Mouse (Mus musculus) neural tube, embryonic 14.5 days (tissue): ENCODE results near the gene Spsb4. TPM values are rescaled to one million over a fixed set of nuclear protein-coding genes. Genes with fewer than 3 reads are reported as not detected.

Experiments
- ATAC-seq: fragments of 200-750 bp; cut with Nextera tagmentation; 2 replicates; pipeline ENCODE4 v1.8.0; 2017; ENCODE audit warnings: low read depth, mild to moderate bottlenecking, moderate TSS enrichment, moderate library complexity
- H3K27ac ChIP-seq: fragments of 300-500 bp; sonication (generic); 2 replicates; pipeline ENCODE4 v1.5.1; 2014; ENCODE audit warnings: low read depth, mild to moderate bottlenecking, control low read depth, low read length, moderate library complexity, mixed read lengths
- H3K27me3 ChIP-seq: fragments of 300-500 bp; sonication (generic); 2 replicates; pipeline ENCODE4 v1.6.1; 2014; ENCODE audit warnings: low read length; ENCODE audit not compliant: control insufficient read depth, insufficient read depth
- H3K36me3 ChIP-seq: fragments of 300-500 bp; sonication (generic); 2 replicates; pipeline ENCODE4 v1.6.1; 2014; ENCODE audit warnings: low read length, mixed read lengths; ENCODE audit not compliant: control insufficient read depth, insufficient read depth
- H3K4me1 ChIP-seq: fragments of 300-500 bp; sonication (generic); 2 replicates; pipeline ENCODE4 v1.6.1; 2014; ENCODE audit warnings: low read length; ENCODE audit not compliant: control insufficient read depth, insufficient read depth
- H3K4me2 ChIP-seq: fragments of 300-500 bp; sonication (generic); 2 replicates; pipeline ENCODE4 v1.6.1; 2014; ENCODE audit warnings: mild to moderate bottlenecking, low read depth, low read length, control low read depth
- H3K4me3 ChIP-seq: fragments of 300-500 bp; sonication (generic); 2 replicates; pipeline ENCODE4 v1.5.1; 2014; ENCODE audit warnings: low read depth, low read length, control low read depth, mixed read lengths
- H3K9ac ChIP-seq: fragments of 300-500 bp; sonication (generic); replicated peaks from 2 replicates; pipeline ENCODE4 v1.6.1; 2014; ENCODE audit warnings: low read depth, mild to moderate bottlenecking, control low read depth, low read length, mixed read lengths
- H3K9me3 ChIP-seq: fragments of 300-500 bp; sonication (generic); 2 replicates; pipeline ENCODE4 v1.6.1; 2016; ENCODE audit warnings: low read length; ENCODE audit not compliant: control insufficient read depth
- WGBS: fragments of 180-500 bp; shearing (Covaris S2); extraction: QIAGEN DNeasy Blood & Tissue Kit; methylation state at CpG from one replicate; pipeline ENCODE4 v1.1.7; 2014; 5-methylcytosine and 5-hydroxymethylcytosine counted together
- polyA plus RNA-seq: library from polyadenylated mRNA; unstranded; fragments of >200 nt; fragmentation: Nextera tagmentation; extraction: Ambion mirVana; gene quantifications from 2 replicates; pipeline ENCODE4 v1.2.1, GENCODE M21; 2014

Gene Spsb4
- 22.9 and 29.7 TPM in 2 replicates for polyA plus RNA-seq

GRCm38 (mm10) chr9:97018677-97019147 is at the start of gene Spsb4:
Spsb4 (minus strand) TSS chr9:97018843.
- peaks cover 30% of the 10 kb centered on the region for H3K4me1 ChIP-seq
- ATAC-seq, result peak; percentile 88
- peak within 1 kb of the TSS; percentile 99 for H3K27ac ChIP-seq
- peak within 1 kb of the TSS; percentile 85 for H3K4me3 ChIP-seq
- no peaks in the 10 kb centered on the region for H3K36me3 ChIP-seq
- H3K9me3 ChIP-seq, result no peaks in the 10 kb centered on the region
- WGBS, result under 1% methylated on average over 38 of the region's 47 CpGs
- peak within 1 kb of the TSS; percentile 88 for H3K9ac ChIP-seq
- peak within 1 kb of the TSS; percentile 84 for H3K4me2 ChIP-seq
- H3K27me3 ChIP-seq, result no peaks in the 10 kb centered on the region

GRCm38 (mm10) chr9:97067761-97068160 is 49.1 kb upstream of the Spsb4 start:
- Histone ChIP-seq H3K9ac (no peak overlapping the region), H3K4me2 (no peak overlapping the region), H3K4me1 (no peaks in the 10 kb centered on the region), H3K4me3 (no peak overlapping the region), H3K27ac (no peak overlapping the region), H3K36me3 (no peaks in the 10 kb centered on the region), H3K27me3 (no peaks in the 10 kb centered on the region), H3K9me3 (no peaks in the 10 kb centered on the region)
- WGBS, result 62% methylated on average over 6 of the region's 6 CpGs
- ATAC-seq, result no peak

GRCm38 (mm10) chr9:97065885-97066284 is 47.2 kb upstream of the Spsb4 start:
- 39% methylated on average over 4 of the region's 4 CpGs for WGBS

GRCm38 (mm10) chr9:97065216-97065615 is 46.6 kb upstream of the Spsb4 start:
- Histone ChIP-seq H3K27me3 (no peaks in the 10 kb centered on the region), H3K27ac (no peak overlapping the region), H3K4me2 (no peak overlapping the region), H3K4me1 (no peaks in the 10 kb centered on the region), H3K9ac (no peak overlapping the region), H3K4me3 (no peak overlapping the region), H3K9me3 (no peaks in the 10 kb centered on the region), H3K36me3 (no peaks in the 10 kb centered on the region)
- 12% methylated on average over 5 of the region's 5 CpGs for WGBS
- ATAC-seq, result no peak

More at GRCm38 (mm10) chr9:97065885-97066284, 47.2 kb upstream of the Spsb4 start:
- no peak overlapping the region for H3K4me3 ChIP-seq
- no peak overlapping the region for H3K4me2 ChIP-seq
- no peak for ATAC-seq
- H3K4me1 ChIP-seq, result no peaks in the 10 kb centered on the region
- H3K27me3 ChIP-seq, result no peaks in the 10 kb centered on the region
- H3K27ac ChIP-seq, result no peak overlapping the region
- H3K36me3 ChIP-seq, result no peaks in the 10 kb centered on the region
- no peak overlapping the region for H3K9ac ChIP-seq
- H3K9me3 ChIP-seq, result no peaks in the 10 kb centered on the region

GRCm38 (mm10) chr9:97064161-97064560 is 45.5 kb upstream of the Spsb4 start:
- H3K4me3 ChIP-seq, result no peak overlapping the region
- no peaks in the 10 kb centered on the region for H3K9me3 ChIP-seq
- no peak overlapping the region for H3K4me2 ChIP-seq
- no peak overlapping the region for H3K9ac ChIP-seq
- 93% methylated on average over 1 of the region's 1 CpGs for WGBS
- ATAC-seq, result no peak
- no peak overlapping the region for H3K27ac ChIP-seq
- no peaks in the 10 kb centered on the region for H3K36me3 ChIP-seq
- H3K27me3 ChIP-seq, result no peaks in the 10 kb centered on the region
- H3K4me1 ChIP-seq, result no peaks in the 10 kb centered on the region

GRCm38 (mm10) chr9:97061696-97062095 is 43.1 kb upstream of the Spsb4 start:
- Histone ChIP-seq H3K4me1 (no peaks in the 10 kb centered on the region), H3K4me2 (no peak overlapping the region), H3K9me3 (no peaks in the 10 kb centered on the region), H3K27me3 (no peaks in the 10 kb centered on the region), H3K27ac (no peak overlapping the region), H3K36me3 (no peaks in the 10 kb centered on the region), H3K9ac (no peak overlapping the region), H3K4me3 (no peak overlapping the region)
- 92% methylated on average over 9 of the region's 9 CpGs for WGBS
- ATAC-seq, result no peak

- no peaks in the 10 kb centered on the region for H3K27me3 ChIP-seq
- no peak overlapping the region for H3K4me2 ChIP-seq
- no peak overlapping the region for H3K27ac ChIP-seq
- H3K4me1 ChIP-seq, result no peaks in the 10 kb centered on the region
- 64% methylated on average over 18 of the region's 18 CpGs for whole genome bisulfite sequencing
- no peaks in the 10 kb centered on the region for H3K9me3 ChIP-seq
- no peak for ATAC-seq
- H3K4me3 ChIP-seq, result no peak overlapping the region
- no peak overlapping the region for H3K9ac ChIP-seq
- H3K36me3 ChIP-seq, result no peaks in the 10 kb centered on the region
These were observed 38.1 kb upstream of the Spsb4 start for GRCm38 (mm10) chr9:97056541-97057338.

GRCm38 (mm10) chr9:97055906-97056305 is 37.3 kb upstream of the Spsb4 start:
- Histone ChIP-seq H3K9me3 (no peaks in the 10 kb centered on the region), H3K36me3 (no peaks in the 10 kb centered on the region), H3K4me2 (no peak overlapping the region), H3K27ac (no peak overlapping the region), H3K4me3 (no peak overlapping the region), H3K4me1 (peaks cover 3% of the 10 kb centered on the region; the same call in 1 of the 2 replicates), H3K27me3 (no peaks in the 10 kb centered on the region), H3K9ac (no peak overlapping the region)
- 52% methylated on average over 14 of the region's 14 CpGs for WGBS
- ATAC-seq, result no peak

- H3K36me3 ChIP-seq, result no peaks in the 10 kb centered on the region
- H3K4me1 ChIP-seq, result peaks cover 3% of the 10 kb centered on the region; the same call in 1 of the 2 replicates
- H3K27ac ChIP-seq, result peak overlapping the region; percentile 16; the same call in 1 of the 2 replicates
- H3K4me2 ChIP-seq, result no peak overlapping the region
- no peaks in the 10 kb centered on the region for H3K27me3 ChIP-seq
- no peak overlapping the region for H3K4me3 ChIP-seq
- peak; percentile 74 for ATAC-seq
- no peaks in the 10 kb centered on the region; the same call in 1 of the 2 replicates for H3K9me3 ChIP-seq
- WGBS, result 9% methylated on average over 8 of the region's 8 CpGs
- H3K9ac ChIP-seq, result no peak overlapping the region
These were observed 32.5 kb upstream of the Spsb4 start for GRCm38 (mm10) chr9:97051176-97051575.
